Mouse (Mus musculus) limb, embryonic 12.5 days (tissue): ENCODE data around the gene Rbak. TPM values are rescaled to one million over a fixed set of nuclear protein-coding genes. Genes with fewer than 3 reads are reported as not detected.
"Not testable (repeated sequence)": the region's sequence is repeated elsewhere in the genome, so short reads cannot be mapped to it uniquely, and the experiment has no call there.

ENCODE experiments used
- ATAC-seq: fragments of 200-750 bp; cut with Nextera tagmentation; 2 replicates; pipeline ENCODE4 v1.8.0; 2017; ENCODE audit warnings: low read depth, moderate TSS enrichment; ENCODE audit not compliant: insufficient number of reproducible peaks, insufficient read depth, low FRiP score, low TSS enrichment
- H3K27ac ChIP-seq: fragments of 300-500 bp; sonication (generic); 2 replicates; pipeline ENCODE4 v1.5.1; 2016; ENCODE audit warnings: mild to moderate bottlenecking, moderate library complexity
- H3K27me3 ChIP-seq: fragments of 300-500 bp; sonication (generic); 2 replicates; pipeline ENCODE4 v1.6.1; 2016; ENCODE audit warnings: mild to moderate bottlenecking, moderate library complexity
- H3K36me3 ChIP-seq: fragments of 300-500 bp; sonication (generic); 2 replicates; pipeline ENCODE4 v1.6.1; 2016; ENCODE audit warnings: mild to moderate bottlenecking, moderate library complexity
- H3K4me1 ChIP-seq: fragments of 300-500 bp; sonication (generic); replicated peaks from 2 replicates; pipeline ENCODE4 v1.6.1; 2016
- H3K4me2 ChIP-seq: fragments of 300-500 bp; sonication (generic); 2 replicates; pipeline ENCODE4 v1.6.1; 2016; ENCODE audit warnings: mild to moderate bottlenecking, moderate library complexity
- H3K4me3 ChIP-seq: fragments of 300-500 bp; sonication (generic); replicated peaks from 2 replicates; pipeline ENCODE4 v1.5.1; 2016; ENCODE audit warnings: mild to moderate bottlenecking
- H3K9ac ChIP-seq: fragments of 300-500 bp; sonication (generic); replicated peaks from 2 replicates; pipeline ENCODE4 v1.6.1; 2016; ENCODE audit warnings: mild to moderate bottlenecking, moderate library complexity
- H3K9me3 ChIP-seq: fragments of 300-500 bp; sonication (generic); 2 replicates; pipeline ENCODE4 v1.6.1; 2016; ENCODE audit warnings: mild to moderate bottlenecking, moderate library complexity
- WGBS: fragments of 180-500 bp; shearing (Covaris S2); methylation state at CpG from one replicate; pipeline ENCODE4 v1.1.7; 2016; 5-methylcytosine and 5-hydroxymethylcytosine counted together
- polyA plus RNA-seq: library from polyadenylated mRNA; unstranded; fragments of >200 nt; fragmentation: Nextera tagmentation; extraction: Ambion mirVana; gene quantifications from 2 replicates; pipeline ENCODE4 v1.2.1, GENCODE M21; 2016

Gene Rbak
- 19.4 and 21.5 TPM in 2 replicates for polyA plus RNA-seq

- Histone ChIP-seq H3K4me3 (peak within 1 kb of the TSS; percentile 90), H3K4me1 (peaks cover 9% of the 10 kb centered on the region), H3K27me3 (no peaks in the 10 kb centered on the region; the same call in 1 of the 2 replicates), H3K4me2 (peak within 1 kb of the TSS; percentile 83), H3K9me3 (peaks cover 7% of the 10 kb centered on the region; the same call in 1 of the 2 replicates), H3K36me3 (peaks cover 31% of the 10 kb centered on the region), H3K9ac (peak within 1 kb of the TSS; percentile 88), H3K27ac (peak within 1 kb of the TSS; percentile 88)
- WGBS = under 1% methylated on average over 58 of the region's 58 CpGs
- ATAC-seq = peak; percentile 94
Measured at GRCm38 (mm10) chr5:143180255-143181076, at the start of gene Rbak, which contains the start of gene Spdye4b. Rbak (minus strand) TSS chr5:143180775. Spdye4b (plus strand) TSS chr5:143181017.

DNA sequence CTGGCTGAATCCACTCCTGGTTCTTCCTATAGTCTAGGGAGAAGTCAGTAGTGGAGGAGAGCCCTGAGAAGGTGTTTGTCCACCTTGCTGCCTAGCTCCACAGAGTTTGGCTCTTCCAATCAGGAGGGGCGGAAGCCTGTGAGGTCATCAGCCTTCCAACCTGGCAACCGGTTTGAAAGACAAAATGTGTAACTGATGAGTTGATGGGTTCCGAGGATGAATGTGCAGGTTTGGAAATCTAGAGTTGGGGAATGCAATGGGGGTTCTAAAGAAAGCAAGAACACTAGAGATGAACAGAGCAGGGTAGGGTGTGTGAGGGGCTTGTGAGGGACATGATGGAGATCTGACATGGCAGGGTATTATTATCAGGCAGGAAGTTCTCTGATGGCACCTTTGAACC lies 46.2 kb upstream of the Rbak start, which contains the start of gene Spdye4a:
Spdye4a (minus strand) TSS at position 101 of the 400 bp plus-strand sequence.
- no peak within 1 kb of the TSS for H3K27ac ChIP-seq
- no peak within 1 kb of the TSS for H3K9ac ChIP-seq
- no peak for ATAC-seq
- H3K9me3 ChIP-seq = peaks cover 18% of the 10 kb centered on the region
- no peaks in the 10 kb centered on the region for H3K36me3 ChIP-seq
- H3K4me2 ChIP-seq = no peak within 1 kb of the TSS
- 91% methylated on average over 3 of the region's 3 CpGs for WGBS
- H3K27me3 ChIP-seq = no peaks in the 10 kb centered on the region
- no peaks in the 10 kb centered on the region for H3K4me1 ChIP-seq
- no peak within 1 kb of the TSS for H3K4me3 ChIP-seq

- H3K9me3 ChIP-seq = no peaks in the 10 kb centered on the region
Measured at GRCm38 (mm10) chr5:143222287-143222686, 41.7 kb upstream of the Rbak start.

DNA sequence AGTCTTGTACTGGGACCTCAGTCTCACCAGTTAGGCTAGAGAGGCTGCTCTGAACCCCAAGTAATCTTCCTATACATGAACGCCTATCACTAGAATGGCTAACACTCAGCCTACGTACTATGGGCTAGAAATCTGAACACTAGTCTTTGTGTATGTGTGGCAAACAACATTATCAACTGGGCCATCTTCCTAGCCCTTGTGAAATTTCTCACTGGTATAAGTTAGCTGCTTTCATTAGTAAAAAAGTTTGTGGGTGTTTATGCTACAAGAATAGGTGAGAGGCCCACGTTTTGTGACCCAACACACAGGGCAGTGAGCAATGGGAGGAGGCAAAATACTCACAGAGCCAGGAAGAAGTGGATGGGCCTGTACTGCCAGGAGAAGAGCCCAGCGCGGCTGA lies 40.4 kb upstream of the Rbak start:
- H3K27me3 ChIP-seq = no peaks in the 10 kb centered on the region
- no peak overlapping the region for H3K4me2 ChIP-seq
- H3K36me3 ChIP-seq = no peaks in the 10 kb centered on the region
- no peak for ATAC-seq
- no peak overlapping the region for H3K9ac ChIP-seq
- 85% methylated on average over 5 of the region's 5 CpGs for WGBS
- no peaks in the 10 kb centered on the region for H3K4me1 ChIP-seq
- H3K4me3 ChIP-seq = no peak overlapping the region
- H3K9me3 ChIP-seq = no peaks in the 10 kb centered on the region
- H3K27ac ChIP-seq = no peak overlapping the region

More at GRCm38 (mm10) chr5:143222287-143222686, 41.7 kb upstream of the Rbak start:
- H3K4me1 ChIP-seq = no peaks in the 10 kb centered on the region
- no peak overlapping the region for H3K9ac ChIP-seq
- no peaks in the 10 kb centered on the region for H3K27me3 ChIP-seq
- H3K27ac ChIP-seq = no peak overlapping the region
- no peak for ATAC-seq
- no peak overlapping the region for H3K4me2 ChIP-seq
- H3K4me3 ChIP-seq = no peak overlapping the region
- H3K36me3 ChIP-seq = no peaks in the 10 kb centered on the region
- 69% methylated on average over 1 of the region's 1 CpGs for WGBS

- Histone ChIP-seq H3K9me3 (peaks cover 2% of the 10 kb centered on the region), H3K27me3 (no peaks in the 10 kb centered on the region), H3K4me3 (no peak overlapping the region), H3K4me1 (no peaks in the 10 kb centered on the region), H3K36me3 (no peaks in the 10 kb centered on the region), H3K9ac (no peak overlapping the region), H3K27ac (no peak overlapping the region), H3K4me2 (no peak overlapping the region)
- WGBS = 62% methylated on average over 2 of the region's 2 CpGs
- ATAC-seq = no peak
Measured at GRCm38 (mm10) chr5:143213832-143214231, 33.3 kb upstream of the Rbak start.

DNA sequence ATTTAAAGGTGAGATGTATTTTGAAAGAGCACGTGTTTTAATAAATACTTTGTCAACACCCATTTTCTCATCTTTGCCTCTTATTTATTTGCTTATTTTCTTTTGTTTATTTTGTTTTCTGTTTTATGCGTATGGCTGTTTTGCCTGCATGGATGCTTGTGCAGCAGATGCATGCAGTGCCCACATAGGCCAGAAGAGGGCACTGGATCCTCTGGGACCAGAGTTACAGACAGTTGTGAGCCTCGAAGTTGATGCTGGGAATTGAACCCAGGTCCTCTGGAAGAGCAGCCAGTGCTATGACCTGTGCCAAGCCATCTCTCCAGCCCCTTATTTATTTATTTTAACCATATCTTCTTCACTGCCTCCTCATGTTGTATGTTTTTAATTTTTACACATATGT lies 24.4 kb upstream of the Rbak start:
- no peak overlapping the region for H3K4me2 ChIP-seq
- ATAC-seq = no peak
- 75% methylated on average over 3 of the region's 3 CpGs for WGBS
- no peaks in the 10 kb centered on the region for H3K36me3 ChIP-seq
- no peaks in the 10 kb centered on the region for H3K4me1 ChIP-seq
- no peaks in the 10 kb centered on the region for H3K27me3 ChIP-seq
- H3K9ac ChIP-seq = no peak overlapping the region
- no peak overlapping the region for H3K27ac ChIP-seq
- no peak overlapping the region for H3K4me3 ChIP-seq
- peaks cover 12% of the 10 kb centered on the region for H3K9me3 ChIP-seq

GRCm38 (mm10) chr5:143196506-143196905 lies 15.9 kb upstream of the Rbak start:
- H3K4me1 ChIP-seq = no peaks in the 10 kb centered on the region
- WGBS = 88% methylated on average over 4 of the region's 4 CpGs
- H3K9ac ChIP-seq = no peak overlapping the region
- H3K27ac ChIP-seq = no peak overlapping the region
- no peak for ATAC-seq
- H3K4me3 ChIP-seq = no peak overlapping the region
- H3K36me3 ChIP-seq = no peaks in the 10 kb centered on the region
- H3K4me2 ChIP-seq = no peak overlapping the region
- H3K9me3 ChIP-seq = no peaks in the 10 kb centered on the region
- H3K27me3 ChIP-seq = no peaks in the 10 kb centered on the region; the same call in 1 of the 2 replicates

DNA sequence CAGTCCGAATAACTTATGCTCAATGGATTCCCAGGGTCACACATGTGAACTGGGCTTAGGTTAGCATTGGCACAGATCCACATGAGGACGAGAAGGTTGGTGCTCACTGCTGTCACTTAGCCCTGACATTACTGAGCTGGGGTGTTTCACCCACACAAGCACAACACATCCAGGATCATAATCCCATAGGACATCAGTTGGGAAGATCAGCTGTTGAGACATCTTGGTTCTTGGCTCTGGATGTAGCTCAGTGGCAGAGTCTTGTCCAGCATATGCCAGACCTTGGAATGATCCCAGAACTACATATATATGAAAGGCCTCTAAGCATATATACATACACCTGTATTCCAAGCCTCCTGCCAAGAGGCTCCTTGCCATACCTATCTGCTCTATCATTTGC lies 14.6 kb upstream of the Rbak start:
- no peak overlapping the region for H3K9ac ChIP-seq
- no peaks in the 10 kb centered on the region; the same call in 1 of the 2 replicates for H3K27me3 ChIP-seq
- no peak overlapping the region for H3K4me2 ChIP-seq
- H3K4me1 ChIP-seq = no peaks in the 10 kb centered on the region
- no peak overlapping the region for H3K27ac ChIP-seq
- 73% methylated on average over 2 of the region's 2 CpGs for WGBS
- H3K36me3 ChIP-seq = no peaks in the 10 kb centered on the region
- no peak for ATAC-seq
- no peaks in the 10 kb centered on the region for H3K9me3 ChIP-seq
- no peak overlapping the region for H3K4me3 ChIP-seq

DNA sequence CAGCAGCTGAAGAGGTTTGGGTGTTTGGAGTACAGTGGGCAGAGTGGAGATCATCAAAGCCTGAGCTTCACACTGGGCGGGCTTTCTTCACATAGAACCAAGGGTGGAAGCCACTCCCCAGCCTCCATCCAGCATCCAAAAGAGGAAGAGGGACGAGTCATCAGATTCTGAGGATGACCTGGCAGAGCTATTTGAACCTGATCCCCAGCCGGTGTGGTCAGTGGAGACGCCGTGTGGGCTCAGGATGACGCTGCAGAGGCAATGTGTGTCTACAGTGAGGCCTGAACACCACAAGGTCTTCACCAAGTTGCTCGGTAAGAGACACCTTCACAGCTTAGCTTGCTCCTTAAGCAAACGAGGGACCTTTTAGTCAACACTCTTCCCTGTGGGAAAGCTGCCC lies 14.2 kb upstream of the Rbak start:
- not testable (repeated sequence) for H3K9me3 ChIP-seq, H3K9ac ChIP-seq, H3K36me3 ChIP-seq, H3K4me3 ChIP-seq, H3K27me3 ChIP-seq, H3K4me2 ChIP-seq, H3K27ac ChIP-seq, H3K4me1 ChIP-seq, ATAC-seq
- WGBS = 57% methylated on average over 8 of the region's 8 CpGs

- no peak for ATAC-seq
- no peak overlapping the region for H3K4me2 ChIP-seq
- no peak overlapping the region for H3K9ac ChIP-seq
- WGBS = 91% methylated on average over 8 of the region's 8 CpGs
- H3K27ac ChIP-seq = no peak overlapping the region
- no peak overlapping the region for H3K4me3 ChIP-seq
- no peaks in the 10 kb centered on the region; the same call in 1 of the 2 replicates for H3K27me3 ChIP-seq
- no peaks in the 10 kb centered on the region for H3K9me3 ChIP-seq
- H3K36me3 ChIP-seq = no peaks in the 10 kb centered on the region
- no peaks in the 10 kb centered on the region for H3K4me1 ChIP-seq
Measured at GRCm38 (mm10) chr5:143192806-143193205, 12.2 kb upstream of the Rbak start.

DNA sequence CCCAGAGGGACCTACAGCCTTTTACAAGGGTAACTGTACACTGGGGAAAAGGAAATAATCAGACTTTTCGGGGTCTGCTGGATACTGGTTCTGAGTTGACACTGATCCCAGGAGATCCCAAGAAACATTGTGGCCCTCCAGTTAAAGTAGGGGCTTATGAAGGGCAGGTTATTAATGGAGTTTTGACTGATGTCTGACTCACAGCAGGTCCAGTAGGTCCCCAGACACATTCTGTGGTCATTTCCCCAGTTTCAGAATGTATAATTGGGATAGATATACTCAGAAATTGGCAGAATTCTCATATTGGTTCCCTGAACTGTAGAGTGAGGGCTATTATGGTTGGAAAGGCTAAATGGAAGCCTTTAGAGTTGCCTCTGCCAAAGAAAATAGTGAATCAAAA lies 7.4 kb upstream of the Rbak start:
- H3K27ac ChIP-seq, H3K27me3 ChIP-seq, ATAC-seq, H3K4me3 ChIP-seq, H3K9me3 ChIP-seq, H3K4me1 ChIP-seq, H3K9ac ChIP-seq, H3K36me3 ChIP-seq, H3K4me2 ChIP-seq: not testable (repeated sequence)
- WGBS = 72% methylated on average over 1 of the region's 1 CpGs
